Mouse (Mus musculus): ENCODE results near the gene Iqgap3.

GRCm38 (mm10) chr3:88162259-88162658 is 80.5 kb downstream of the Iqgap3 start:
- TF ChIP-seq CTCF (IDR thresholded peaks at IDR 0.05) = no peak
- 0 out of 2 replicates have a peak, but pooled peaks have one; percentile 20 for TF ChIP-seq POLR2A (IDR thresholded peaks at IDR 0.05; ENCODE audit: insufficient read depth, low read depth, low read length)
- TF ChIP-seq EP300 (IDR thresholded peaks at IDR 0.05; ENCODE audit: insufficient read depth, low read depth, low read length) = peak; percentile 93

All from heart, adult 2 months (tissue).